Mouse (Mus musculus): ENCODE results near the gene Spag8. TPM values are rescaled to one million over a fixed set of nuclear protein-coding genes. Genes with fewer than 3 reads are reported as not detected.

Gene Spag8
- total RNA-seq, 1 experiment from 2014 or later, result not detected

DNA sequence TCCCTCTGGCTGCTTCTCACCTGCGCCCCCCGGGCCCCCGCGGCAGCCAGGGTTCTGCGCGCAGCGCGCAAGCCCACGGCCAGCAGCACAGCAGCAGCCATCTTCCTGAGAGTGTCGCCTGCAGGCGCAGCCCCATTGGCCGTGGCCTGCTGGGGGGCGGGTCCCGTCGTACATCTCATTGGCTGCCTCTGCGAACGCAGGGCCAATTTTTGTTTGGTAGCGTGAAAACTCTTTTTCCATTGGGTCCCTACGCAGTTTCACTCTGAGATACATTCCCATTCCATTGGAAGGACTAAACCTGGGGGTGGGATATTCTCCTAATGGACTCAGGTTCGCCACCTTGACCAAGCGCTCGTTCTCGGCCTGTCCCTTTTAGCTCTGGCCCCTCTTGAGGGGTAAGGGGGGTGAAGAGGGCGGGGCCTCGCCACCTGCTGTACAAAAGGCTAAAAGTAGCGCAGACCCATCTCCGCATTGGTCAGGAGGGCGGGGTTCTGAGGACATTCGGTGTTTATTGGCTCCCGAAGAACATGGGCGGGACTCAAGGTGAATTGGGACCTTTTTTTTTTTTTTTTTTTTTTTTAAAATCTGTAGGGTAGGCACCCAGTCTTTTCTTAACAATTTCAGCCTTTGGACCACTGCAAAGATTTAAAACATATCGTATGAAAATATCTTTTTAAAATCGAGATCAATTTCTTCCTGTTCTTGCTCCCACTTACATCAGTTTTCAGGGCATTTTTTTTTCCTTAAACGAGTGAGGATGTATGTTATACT is 3.1 kb upstream of the Spag8 start, which contains the start of gene Hint2:
TSS of gene Hint2 (minus strand) at position 128 of the 771 bp plus-strand sequence.
- ATAC-seq (replicated peaks; ENCODE audit: insufficient number of reproducible peaks, low FRiP score, low TSS enrichment, poor library complexity, severe bottlenecking), result peak; percentile 96

DNA sequence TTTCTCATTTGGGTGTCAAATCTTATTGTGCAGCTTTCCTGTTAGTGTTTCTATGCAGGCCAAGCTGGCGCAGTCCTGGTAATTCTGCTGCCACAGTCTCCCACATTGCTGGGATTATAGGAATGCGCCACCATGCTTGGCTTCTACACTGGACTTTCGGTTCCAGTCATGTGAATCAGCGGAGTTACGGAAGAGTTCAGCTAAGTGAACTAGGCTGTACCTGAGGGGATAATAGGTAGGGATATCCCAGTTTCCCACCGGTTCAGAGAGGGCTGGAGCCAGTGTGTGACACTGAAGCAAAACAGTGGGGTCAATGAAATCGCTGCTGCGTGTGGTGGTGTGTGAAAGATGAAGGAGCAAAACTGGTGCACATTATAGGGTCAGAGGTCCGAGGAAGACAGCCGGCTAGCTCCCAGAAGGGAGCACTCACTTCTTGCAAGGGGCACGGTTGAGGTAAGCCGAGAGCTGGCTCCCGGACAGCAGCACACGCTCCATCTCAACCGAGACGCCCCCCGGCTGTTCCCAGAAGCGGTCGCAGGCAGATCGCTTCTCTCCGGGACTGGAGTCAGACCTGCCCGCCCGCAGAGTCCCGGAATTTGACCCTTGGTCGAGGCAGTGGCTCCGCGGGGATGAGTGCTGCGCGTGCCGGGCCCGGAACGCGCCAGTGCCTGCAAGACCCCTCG is 2.4 kb upstream of the Spag8 start:
- ATAC-seq (replicated peaks; ENCODE audit: insufficient number of reproducible peaks, low FRiP score, low TSS enrichment, poor library complexity, severe bottlenecking), result no peak

DNA sequence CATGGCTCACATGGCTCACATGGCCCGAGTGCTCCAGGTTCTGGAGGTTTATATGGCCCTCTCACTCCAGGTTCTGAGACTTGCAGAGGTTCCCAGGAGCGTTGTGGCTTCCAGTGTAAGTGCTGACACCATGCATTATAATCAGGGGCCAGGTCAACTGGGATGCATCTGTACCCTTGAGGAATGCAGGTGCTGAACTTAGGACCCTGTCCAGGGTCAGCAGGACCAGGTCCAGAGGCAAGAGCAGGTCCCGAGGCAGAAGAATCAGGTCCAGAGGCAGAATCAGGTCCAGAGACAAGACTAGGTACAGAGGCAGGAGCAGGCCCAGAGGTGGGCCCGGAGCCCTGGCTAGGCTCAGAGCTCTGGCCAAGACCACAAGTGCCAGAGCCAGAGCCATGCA is 668 bp downstream of the Spag8 start:
- ATAC-seq (replicated peaks; ENCODE audit: insufficient number of reproducible peaks, low FRiP score, low TSS enrichment, poor library complexity, severe bottlenecking), result no peak

DNA sequence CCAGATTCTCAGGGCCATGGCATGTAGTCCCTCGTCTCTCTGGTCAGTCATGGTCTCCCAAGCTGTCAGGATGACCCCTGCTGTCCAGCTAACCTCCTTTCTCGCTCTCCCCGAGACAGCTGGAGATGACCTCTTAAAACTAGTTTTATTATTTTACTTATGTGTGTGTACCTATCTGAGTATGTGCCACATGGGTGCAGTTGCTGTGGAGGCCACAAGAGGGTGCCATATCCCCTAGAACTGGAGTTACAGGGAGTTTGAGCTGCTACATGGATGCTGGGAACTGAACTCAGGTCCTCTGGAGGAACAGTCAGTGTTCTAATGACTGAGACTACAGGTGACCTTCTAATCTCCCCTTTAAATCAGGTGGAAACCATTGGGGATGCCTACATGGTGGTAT is 3.6 kb downstream of the Spag8 start:
- ATAC-seq (replicated peaks; ENCODE audit: insufficient number of reproducible peaks, low FRiP score, low TSS enrichment, poor library complexity, severe bottlenecking), result no peak

DNA sequence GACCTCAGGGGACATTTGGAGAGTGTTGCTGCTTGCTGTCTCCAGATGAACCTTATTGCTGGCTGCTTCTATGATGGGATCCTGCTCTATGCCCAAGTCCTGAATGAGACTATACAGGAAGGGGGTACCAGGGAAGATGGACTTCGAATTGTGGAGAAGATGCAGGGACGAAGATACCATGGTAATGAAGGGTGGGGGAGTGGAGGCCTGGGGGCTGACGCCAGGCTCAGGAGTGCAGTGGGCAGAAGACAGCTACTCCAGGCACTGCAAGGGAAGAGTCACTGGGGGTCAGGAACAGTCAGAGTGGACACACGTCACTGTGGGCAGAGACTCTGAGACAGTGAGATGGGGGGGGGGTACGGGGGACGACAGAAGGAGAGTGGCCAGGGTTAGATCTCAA is 12.9 kb downstream of the Spag8 start:
- ATAC-seq (replicated peaks; ENCODE audit: insufficient number of reproducible peaks, low FRiP score, low TSS enrichment, poor library complexity, severe bottlenecking), result no peak

DNA sequence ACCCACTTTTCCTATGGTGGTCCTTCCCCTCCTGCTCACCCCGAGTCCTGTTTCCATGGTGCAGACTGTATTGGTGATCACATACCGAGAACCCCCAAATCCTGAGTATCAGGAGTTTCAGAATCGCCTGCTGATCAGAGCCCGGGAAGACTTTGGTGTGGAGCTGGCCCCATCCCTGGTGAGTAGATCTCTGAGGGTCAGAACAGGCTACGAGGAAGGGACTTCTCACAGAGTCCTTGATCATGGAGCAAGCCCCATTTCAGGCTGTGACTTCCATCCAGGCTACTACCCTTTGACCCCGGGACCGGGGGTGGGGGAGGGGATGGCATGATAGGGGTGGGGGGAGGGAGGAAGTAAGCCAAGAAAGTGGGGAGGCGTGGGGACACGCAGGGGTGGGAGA is 13.3 kb downstream of the Spag8 start:
- ATAC-seq (replicated peaks; ENCODE audit: insufficient number of reproducible peaks, low FRiP score, low TSS enrichment, poor library complexity, severe bottlenecking), result no peak

DNA sequence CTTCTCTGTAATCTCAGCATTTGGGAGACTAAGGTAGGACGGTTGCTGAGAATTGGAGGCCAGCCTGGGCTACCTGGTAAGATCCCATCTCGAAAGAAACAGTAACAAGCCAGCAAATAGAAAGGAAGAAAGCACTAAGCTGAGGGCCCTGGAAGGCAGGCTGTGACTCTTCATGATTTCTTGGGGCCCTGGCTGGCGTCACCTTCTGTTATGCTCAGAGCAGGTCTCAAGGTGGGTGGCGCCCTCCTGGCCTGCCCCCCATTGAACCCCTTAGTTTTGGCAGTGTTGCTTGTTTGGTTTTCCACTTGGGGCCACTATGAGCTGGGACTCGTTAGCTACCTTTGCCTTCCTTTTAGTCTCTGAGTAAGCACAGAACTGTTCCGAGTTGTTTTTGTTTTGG is 16.6 kb downstream of the Spag8 start:
- ATAC-seq (replicated peaks; ENCODE audit: insufficient number of reproducible peaks, low FRiP score, low TSS enrichment, poor library complexity, severe bottlenecking), result no peak

DNA sequence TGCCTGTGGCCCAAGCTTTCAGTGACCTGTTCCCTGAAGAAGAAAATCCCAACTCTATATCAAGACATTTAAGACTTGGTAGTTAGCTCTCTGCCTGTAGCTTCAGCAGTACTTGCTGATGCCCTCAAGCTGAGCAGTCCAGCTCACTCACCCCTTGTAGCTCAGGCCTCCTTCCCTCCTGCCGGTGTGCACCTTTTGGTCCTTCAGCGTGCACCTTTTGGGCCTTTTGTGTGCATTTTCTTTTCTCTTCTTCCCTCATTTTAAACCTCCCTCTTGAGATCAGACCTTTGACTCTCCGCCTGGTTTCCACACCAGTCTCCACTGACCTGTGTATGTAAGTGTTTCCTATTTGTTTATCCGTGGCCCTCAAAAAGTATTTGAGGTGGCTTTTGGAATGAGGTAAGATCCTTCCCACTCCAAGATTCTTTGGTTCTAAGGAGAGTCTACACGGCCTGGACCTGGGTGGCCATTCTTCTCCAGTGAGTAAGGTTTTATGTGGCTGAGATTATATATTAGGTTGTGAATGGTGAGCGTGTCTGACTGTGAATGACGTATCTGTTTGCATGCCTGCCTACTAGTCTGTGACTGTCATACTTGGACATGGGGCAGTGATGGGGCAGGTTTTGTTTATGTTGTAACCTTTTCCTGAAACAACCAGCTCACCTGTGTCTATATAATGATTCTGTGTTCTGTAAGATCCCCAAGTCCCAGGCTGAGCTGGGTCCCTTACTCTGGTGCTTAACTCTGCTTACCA is 18.6 kb downstream of the Spag8 start:
- ATAC-seq (replicated peaks; ENCODE audit: insufficient number of reproducible peaks, low FRiP score, low TSS enrichment, poor library complexity, severe bottlenecking), result no peak

DNA sequence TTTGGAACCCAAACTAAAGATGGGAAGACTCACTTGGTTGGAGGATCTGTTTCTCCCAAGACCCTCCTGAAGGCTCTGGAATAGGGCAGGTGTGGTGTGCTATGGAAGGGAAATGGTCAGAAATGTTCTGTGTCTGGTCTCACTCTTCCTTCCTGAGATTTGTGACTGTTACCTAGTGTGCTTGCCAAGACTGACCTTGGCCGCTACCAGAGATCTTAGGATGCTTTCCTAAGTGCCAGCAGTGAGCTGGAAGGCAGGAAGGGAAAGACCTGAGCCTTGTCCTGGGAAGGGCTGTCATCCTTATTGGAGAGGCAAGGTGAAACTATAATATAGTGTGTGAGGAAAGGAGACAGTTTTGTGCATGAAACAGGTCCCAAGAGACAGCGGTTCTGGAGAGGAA is 19.7 kb downstream of the Spag8 start:
- ATAC-seq (replicated peaks; ENCODE audit: insufficient number of reproducible peaks, low FRiP score, low TSS enrichment, poor library complexity, severe bottlenecking), result no peak

DNA sequence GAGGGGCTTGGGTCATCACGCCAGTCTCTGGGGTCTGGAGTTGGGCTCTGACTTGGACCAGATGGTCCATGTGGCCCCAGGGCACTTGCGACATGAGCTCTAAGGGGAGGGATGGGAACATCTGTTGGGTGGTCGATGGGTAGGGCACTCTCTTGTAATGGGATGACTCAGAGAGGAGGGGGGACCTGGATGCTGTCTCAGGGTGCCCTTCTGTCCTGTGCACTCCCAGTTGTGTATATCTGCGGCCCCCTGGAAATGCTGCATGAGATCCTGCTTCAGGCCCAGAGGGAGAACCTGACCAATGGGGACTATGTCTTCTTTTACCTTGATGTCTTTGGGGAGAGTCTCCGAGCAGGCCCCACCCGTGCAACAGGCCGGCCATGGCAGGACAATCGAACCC is 20.1 kb downstream of the Spag8 start:
- no peak for ATAC-seq (replicated peaks; ENCODE audit: insufficient number of reproducible peaks, low FRiP score, low TSS enrichment, poor library complexity, severe bottlenecking)

DNA sequence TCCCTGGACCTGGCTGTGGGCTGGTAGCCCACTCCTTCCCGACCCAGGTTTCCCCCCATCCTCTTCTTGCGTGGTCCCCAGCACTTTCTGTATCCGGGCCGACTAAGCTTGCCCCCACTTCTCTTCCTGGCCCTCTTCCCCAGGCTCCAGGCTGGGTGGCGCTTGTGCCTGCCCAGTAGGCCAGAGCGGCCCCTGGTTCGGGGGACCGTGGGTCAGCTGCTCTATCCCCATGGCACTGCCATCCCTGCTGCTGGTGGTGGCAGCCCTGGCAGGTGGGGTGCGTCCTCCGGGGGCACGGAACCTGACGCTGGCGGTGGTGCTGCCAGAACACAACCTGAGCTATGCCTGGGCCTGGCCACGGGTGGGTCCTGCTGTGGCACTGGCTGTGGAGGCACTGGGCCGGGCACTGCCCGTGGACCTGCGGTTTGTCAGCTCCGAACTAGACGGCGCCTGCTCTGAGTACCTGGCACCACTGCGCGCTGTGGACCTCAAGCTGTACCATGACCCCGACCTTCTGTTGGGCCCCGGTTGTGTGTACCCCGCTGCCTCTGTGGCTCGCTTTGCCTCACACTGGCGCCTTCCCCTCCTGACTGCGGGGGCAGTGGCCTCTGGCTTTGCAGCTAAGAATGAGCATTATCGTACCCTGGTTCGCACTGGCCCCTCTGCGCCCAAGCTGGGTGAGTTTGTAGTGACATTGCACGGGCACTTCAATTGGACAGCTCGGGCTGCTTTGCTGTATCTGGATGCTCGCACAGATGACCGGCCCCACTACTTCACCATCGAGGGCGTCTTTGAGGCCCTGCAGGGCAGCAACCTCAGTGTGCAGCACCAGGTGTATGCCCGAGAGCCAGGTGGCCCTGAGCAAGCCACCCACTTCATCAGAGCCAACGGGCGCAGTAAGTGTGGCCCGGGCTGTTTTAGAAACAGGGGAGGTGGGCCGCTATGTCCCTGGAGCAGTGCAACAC is 21.2 kb downstream of the Spag8 start:
- ATAC-seq (replicated peaks; ENCODE audit: insufficient number of reproducible peaks, low FRiP score, low TSS enrichment, poor library complexity, severe bottlenecking), result no peak

DNA sequence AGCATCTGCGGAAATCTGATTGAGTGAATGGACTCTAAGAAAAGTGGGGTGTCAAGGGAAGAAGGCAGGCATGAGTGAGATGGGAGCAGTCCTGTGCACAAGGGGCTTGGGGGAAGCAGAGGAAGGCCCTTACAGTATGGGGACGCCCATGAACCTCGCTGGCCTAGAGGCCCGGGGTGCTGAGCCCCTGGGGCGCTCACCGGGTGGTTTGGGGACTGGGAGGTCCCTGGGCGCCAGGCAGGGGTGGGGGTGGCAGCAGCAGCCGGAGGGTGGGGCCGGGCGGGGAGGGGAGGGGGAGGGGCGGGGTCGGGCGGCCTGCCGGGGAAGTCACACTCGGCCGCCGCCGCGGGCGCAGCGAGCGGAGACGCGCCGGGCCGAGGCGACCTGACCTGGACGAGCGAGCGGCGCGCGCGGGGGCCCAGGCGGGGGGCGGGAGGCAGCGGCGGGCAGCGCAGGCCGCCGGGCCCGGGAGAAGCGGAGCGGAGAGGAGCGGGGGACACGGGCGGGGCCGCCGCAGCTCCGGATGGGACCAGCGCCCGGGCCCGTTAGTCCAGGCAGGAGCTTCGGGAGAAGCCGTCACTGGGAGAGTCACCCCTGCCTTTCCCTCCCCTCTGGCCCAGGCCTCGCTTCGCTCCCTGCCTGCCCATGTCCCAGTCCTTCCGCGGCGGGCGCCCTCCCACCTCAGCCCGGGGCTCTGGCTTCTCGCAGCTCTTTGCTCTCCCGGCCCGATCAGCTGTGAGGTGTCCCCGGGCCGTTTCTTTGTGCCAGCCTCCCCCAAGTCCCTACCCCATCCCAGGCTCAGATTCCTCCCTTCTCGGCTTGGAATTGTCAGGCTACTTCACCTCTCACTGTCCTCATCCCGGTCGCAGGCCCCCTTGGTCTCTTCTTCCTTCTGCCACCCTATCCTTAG is 22.1 kb downstream of the Spag8 start, which contains the start of gene Npr2:
TSS of gene Npr2 (plus strand) at position 890 of the 910 bp plus-strand sequence.
- ATAC-seq (replicated peaks; ENCODE audit: insufficient number of reproducible peaks, low FRiP score, low TSS enrichment, poor library complexity, severe bottlenecking), result no peak

DNA sequence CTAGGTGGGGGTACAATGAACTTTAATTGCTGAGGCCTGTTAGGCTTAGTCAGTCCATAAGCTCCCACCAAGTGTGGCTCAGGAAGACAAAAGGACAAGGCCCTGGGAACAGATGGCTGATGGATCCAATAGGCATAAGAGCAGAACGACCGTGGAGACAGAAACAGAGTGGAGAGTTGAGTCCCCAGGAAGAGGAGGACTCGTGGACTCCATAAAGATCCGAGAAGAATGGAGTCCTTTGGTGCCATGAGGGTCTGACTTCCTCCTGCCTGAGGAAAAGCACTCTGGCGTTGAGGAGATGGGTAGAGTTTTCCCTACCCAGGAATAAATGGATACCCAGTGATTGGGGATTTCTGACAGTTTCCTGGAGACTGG is 22.7 kb downstream of the Spag8 start:
- ATAC-seq (replicated peaks; ENCODE audit: insufficient number of reproducible peaks, low FRiP score, low TSS enrichment, poor library complexity, severe bottlenecking), result no peak

DNA sequence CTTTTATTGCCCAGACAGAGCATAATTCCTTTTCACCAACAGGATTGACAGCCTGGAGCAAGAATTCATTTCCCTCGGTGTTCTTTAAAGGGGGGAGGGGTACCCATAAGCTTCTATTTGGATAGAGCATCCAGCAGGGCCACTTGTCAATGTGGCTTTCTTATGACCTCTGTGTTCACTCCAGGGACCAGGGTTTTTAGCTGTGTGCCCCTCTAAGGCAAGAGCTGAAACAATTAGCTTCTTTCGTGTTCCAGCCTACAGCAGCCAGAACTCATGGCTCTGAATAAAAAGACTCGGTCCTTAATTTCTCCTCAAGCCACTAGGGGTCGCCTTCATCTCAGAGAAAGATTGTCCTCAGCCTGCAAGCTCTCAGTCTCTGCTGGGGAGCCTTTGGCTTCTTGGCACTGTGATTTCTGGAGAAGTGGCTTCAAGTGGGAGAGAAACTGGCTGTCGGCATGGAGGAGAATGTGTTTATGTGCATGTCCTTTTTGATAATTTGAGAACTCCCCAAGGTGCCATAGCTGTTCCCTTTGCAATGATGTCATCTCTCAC is 23.3 kb downstream of the Spag8 start:
- ATAC-seq (replicated peaks; ENCODE audit: insufficient number of reproducible peaks, low FRiP score, low TSS enrichment, poor library complexity, severe bottlenecking), result peak; percentile 59; the same call in 1 of the 2 replicates

DNA sequence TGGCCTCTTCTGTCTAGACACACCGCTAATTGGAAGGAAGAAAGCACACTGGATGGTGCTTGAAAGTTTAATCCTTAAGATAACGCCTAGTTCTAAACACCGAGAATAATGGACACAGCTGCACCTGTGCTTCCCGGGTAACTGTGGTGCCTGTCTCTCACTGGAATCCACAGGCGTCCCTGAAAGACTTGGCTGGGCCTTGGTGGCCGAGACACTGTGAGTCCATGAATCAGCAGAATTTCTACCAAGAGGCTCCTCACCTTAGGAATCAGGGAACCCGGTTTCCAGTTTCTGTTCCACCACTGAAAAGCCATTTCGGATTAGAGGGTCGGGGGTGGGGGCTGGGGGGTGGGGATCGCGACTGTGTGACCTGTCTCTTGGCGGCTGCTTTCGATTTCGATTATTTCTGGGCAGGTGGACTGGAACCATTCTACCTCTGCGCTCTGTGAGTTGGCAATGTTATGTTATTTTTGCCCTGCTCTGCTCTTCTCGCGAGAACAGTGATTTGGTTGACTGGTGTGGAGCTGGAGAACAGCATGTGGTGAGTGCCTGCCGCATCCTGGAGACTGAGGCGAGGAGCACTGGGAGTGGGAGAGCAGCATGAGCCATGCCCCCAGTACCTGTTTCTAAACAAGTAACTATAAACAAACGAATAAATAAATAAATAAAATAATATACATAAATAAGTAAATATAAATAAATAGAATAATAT is 24.1 kb downstream of the Spag8 start:
- no peak for ATAC-seq (replicated peaks; ENCODE audit: insufficient number of reproducible peaks, low FRiP score, low TSS enrichment, poor library complexity, severe bottlenecking)

DNA sequence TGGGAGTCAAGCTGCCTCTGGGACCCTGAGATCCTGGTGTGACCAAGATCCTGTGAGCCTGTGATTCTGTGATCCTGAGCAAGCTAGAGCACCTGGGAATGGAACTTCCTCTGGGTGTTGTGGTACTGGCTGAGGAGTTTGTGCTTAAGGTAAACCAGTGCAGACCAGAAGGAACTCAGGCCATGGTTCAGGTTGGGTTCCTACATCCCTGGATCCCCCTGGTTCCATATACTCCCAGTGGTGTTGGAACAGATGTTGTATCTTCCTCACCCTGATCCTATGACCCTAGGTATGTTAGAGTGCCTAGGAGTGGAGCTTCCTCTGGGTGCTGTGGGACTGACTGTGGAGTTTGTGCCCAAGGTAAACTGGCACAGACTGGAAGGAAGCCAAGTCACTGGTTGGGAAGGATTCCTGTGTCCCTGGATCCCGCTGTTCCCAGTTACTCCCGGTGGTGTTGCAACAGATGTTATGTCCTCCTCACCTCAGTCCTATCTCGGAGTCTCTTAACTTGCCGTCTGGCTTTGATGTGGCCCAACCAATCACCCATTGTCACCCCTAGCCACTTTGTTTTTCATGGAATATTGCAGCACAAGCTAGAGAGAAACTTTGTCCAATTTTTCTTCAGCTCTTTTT is 33.1 kb downstream of the Spag8 start:
- ATAC-seq (replicated peaks; ENCODE audit: insufficient number of reproducible peaks, low FRiP score, low TSS enrichment, poor library complexity, severe bottlenecking), result no peak
